Mouse (Mus musculus): ENCODE results near the gene Slc43a2.

Gene Slc43a2

GRCm38 (mm10) chr11:75529771-75530170 is 1.7 kb upstream of the Slc43a2 start:
- in situ Hi-C loops (cut with MseI, MboI): loop anchor here (5.0 kb wide), 2 partner anchors 38 to 48 kb away; no protein-coding TSS in a partner anchor

DNA sequence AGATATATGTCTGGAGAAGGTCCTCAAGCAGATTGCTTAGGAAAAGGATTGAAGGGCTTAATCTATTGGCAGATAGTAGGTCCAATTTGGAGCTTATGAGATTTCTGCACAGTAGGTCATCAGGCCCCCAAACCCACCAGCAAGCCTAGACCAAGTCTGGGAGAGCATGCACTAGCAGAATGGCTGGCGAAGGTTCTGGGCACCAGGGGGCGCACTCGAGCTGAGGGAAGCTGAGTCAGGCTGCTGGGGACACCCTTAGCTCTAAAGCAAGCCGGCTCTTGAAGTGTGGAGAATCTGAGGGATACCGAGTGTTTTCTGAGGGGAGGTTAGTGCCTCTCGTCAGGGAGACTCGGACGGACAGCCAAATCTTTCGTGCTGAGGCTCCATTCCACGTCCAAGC is 1.2 kb upstream of the Slc43a2 start:
- in situ Hi-C loops (cut with MseI, MboI): loop anchor here in 1 of 2 experiments (5.0 kb wide), 1 partner anchor 37 kb away; no protein-coding TSS in a partner anchor

- in situ Hi-C loops (cut with MseI, MboI): loop anchor here in 1 of 2 experiments (5.0 kb wide), 1 partner anchor 36 kb away; no protein-coding TSS in a partner anchor
Measured at GRCm38 (mm10) chr11:75530845-75531373, 585 bp upstream of the Slc43a2 start.

GRCm38 (mm10) chr11:75532340-75533277 is 1.1 kb downstream of the Slc43a2 start:
- in situ Hi-C loops (cut with MseI, MboI): loop anchor here in 1 of 2 experiments (5.0 kb wide), 1 partner anchor 35 kb away; no protein-coding TSS in a partner anchor

DNA sequence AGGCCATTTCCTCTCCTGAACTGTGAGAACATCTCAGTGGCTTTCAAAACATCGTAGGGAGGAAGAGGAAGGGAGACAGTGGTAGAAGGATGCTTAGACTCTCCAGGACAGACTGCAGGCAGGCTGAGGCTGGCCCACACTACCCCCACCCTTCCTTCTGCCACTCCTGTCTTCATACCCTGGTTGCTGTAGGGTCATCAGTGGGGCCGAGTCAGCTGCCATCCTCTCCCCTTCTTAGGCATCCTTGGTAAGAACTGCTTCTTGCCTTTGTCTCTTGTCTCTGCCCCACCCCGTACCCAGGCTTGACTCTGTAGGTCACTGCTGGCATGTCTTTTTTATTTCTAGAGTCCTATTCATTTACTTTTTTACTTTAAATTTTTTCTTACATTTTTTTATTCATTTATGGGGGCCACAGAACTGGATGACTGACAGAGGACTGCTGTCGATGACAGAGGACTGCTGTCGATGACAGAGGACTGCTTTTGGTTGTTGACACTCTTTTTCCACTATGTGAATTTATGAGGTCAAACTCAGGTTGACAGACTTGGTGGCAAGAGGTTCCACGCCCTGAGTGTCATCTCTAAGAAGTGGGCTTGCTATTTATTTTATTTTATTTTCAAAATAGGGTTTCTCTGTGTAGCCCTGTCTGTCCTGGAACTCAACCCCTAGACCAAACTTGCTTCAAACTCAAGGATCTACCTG is 2.0 kb downstream of the Slc43a2 start:
- in situ Hi-C loops (cut with MseI, MboI): loop anchor here in 1 of 2 experiments (5.0 kb wide), 1 partner anchor 34 kb away; no protein-coding TSS in a partner anchor

- in situ Hi-C loops (cut with MseI, MboI): loop anchor here in 1 of 2 experiments (5.0 kb wide), 1 partner anchor 33 kb away; no protein-coding TSS in a partner anchor
Measured at GRCm38 (mm10) chr11:75534286-75535033, 3.0 kb downstream of the Slc43a2 start.

GRCm38 (mm10) chr11:75535106-75535795 is 3.8 kb downstream of the Slc43a2 start:
- in situ Hi-C loops (cut with MseI, MboI): no loop called here

GRCm38 (mm10) chr11:75536255-75537024 is 4.9 kb downstream of the Slc43a2 start:
- in situ Hi-C loops (cut with MseI, MboI): no loop called here

DNA sequence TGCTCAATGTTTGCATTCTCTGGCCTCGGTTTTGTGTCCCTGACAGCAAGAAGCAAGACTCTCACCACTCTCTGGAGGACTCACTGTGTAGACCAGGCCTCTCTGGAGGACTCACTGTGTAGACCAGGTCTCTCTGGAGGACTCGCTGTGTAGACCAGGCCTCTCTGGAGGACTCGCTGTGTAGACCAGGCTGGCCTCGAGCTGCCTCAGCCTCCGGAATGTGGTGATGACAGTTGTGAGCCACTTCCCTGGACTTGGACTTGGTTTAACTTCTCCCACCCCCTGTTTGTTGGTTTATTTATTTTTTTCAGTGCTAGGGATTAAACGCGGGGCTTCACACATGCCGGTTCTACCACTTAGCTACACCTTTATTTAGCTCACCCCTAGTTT is 5.5 kb downstream of the Slc43a2 start:
- in situ Hi-C loops (cut with MseI, MboI): no loop called here

DNA sequence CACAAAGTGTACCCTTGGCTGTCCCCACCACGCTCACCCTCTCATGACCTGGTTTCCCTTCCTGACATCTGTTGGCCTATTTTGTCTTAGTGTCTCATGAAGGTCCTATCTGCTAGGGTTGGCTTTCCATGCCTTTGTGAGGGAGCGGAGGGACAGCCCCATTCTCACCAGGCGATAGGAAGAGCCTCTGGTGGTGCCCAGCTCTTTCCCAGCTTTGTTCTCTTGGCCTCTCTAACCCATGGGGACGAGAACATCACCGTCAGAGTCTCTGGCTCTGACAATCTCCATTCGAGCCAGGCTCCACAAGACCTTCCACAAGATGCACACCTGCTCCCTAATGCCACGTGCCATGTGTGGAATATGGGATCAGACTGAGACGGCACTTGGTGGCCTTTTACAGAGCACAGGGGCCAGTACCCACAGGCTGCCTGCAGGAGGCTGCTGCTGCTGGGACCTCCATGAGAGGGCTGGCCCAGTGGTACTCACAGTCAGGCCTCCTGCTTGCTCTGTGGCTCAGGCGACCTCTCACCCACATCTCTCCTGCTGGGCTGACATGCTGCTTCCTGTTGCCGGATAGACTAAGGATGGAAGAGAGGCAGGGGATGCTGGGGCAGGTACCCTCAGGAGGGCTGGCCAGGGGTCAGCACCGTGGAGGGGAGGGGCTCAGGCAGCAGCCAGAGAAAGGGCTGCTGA is 6.1 kb downstream of the Slc43a2 start:
- in situ Hi-C loops (cut with MseI, MboI): no loop called here

GRCm38 (mm10) chr11:75538184-75538969 is 6.9 kb downstream of the Slc43a2 start:
- in situ Hi-C loops (cut with MseI, MboI): no loop called here

DNA sequence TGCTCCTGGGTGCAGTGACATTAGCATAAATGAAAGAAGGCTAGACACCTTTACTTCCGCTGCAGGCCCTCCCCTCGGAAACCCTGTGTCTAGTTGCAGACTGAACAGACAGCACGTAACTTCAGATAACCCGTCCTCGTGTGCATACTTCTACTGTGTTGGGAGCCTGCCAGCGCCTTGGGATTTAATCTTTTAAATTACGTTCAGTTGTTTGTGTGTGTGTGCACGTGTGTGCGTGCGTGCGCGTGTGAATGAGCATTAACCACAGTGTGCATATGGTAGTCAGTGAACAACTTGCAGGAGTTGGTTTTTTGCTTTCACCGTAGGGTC is 7.4 kb downstream of the Slc43a2 start:
- in situ Hi-C loops (cut with MseI, MboI): no loop called here

DNA sequence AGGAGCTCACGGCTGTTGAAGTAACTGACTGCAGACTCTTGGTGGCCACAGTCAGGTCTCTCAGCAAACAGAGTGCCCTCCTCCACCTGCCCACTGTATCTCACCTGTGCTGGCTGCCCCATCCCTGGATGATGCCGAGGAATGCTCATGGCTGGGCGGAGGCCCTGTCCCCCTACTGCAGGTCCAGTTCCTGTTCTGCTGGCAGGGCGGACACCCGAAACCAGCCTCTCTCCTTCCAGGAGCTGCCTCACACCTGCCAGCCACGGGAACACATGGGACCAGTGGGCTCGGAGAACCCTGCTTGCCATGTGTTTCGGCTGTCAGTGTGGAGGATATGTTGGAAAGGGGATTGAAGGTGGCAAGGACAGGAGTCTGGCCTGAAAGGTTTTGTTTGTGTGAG is 8.7 kb downstream of the Slc43a2 start:
- in situ Hi-C loops (cut with MseI, MboI): no loop called here

- in situ Hi-C loops (cut with MseI, MboI): no loop called here
Measured at GRCm38 (mm10) chr11:75540710-75541581, 9.5 kb downstream of the Slc43a2 start.

- in situ Hi-C loops (cut with MseI, MboI): no loop called here
Measured at GRCm38 (mm10) chr11:75544713-75545112, 13.2 kb downstream of the Slc43a2 start.

DNA sequence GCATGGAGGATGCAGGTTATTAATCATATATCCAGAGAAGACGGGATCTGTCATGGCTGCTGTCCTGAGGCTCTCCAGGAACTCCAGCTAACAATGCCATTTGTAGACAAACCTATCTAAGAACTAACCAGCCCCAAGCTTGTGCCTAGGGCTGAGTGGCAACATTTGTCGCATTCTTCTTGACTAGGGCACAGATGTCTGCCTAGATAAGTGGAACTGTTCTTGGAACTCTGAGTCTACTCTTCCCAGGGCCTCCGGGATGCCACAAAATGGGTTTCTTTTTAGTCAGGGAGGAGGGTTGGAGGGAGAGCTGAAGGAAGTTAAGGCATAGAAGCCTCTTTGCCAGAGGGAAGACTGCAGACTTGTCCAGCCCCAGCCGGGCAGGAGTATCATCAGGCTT is 14.6 kb downstream of the Slc43a2 start:
- in situ Hi-C loops (cut with MseI, MboI): no loop called here

- in situ Hi-C loops (cut with MseI, MboI): no loop called here
Measured at GRCm38 (mm10) chr11:75549658-75550111, 18.2 kb downstream of the Slc43a2 start.
